Mouse (Mus musculus) embryo, embryonic 9.5 days (tissue): ENCODE measurements around the gene Tap2.
A peak's percentile ranks its signal among the peaks of the same experiment; 100 is the strongest.

Experiments used
- DNase-seq: peaks from one replicate; pipeline ENCODE4 v3.0.0-alpha.2; 2017; ENCODE audit errors: extremely low spot score

Tap2 gene

GRCm38 (mm10) chr17:34196491-34196890 is 6.8 kb upstream of the Tap2 start:
- no peak for DNase-seq

GRCm38 (mm10) chr17:34196941-34197894 is 6.1 kb upstream of the Tap2 start, which contains the start of gene Psmb8:
Gene Psmb8, plus strand, starts transcription at chr17:34197721.
- peak; percentile 83 for DNase-seq

- DNase-seq: no peak
Measured at GRCm38 (mm10) chr17:34197904-34198520, 5.3 kb upstream of the Tap2 start.

GRCm38 (mm10) chr17:34198521-34198912 is 4.8 kb upstream of the Tap2 start:
- no peak for DNase-seq

GRCm38 (mm10) chr17:34199050-34199619 is 4.2 kb upstream of the Tap2 start:
- no peak for DNase-seq

GRCm38 (mm10) chr17:34200047-34200446 is 3.3 kb upstream of the Tap2 start:
- no peak for DNase-seq

- no peak for DNase-seq
Measured at GRCm38 (mm10) chr17:34200772-34201505, 2.4 kb upstream of the Tap2 start.

- no peak for DNase-seq
Measured at GRCm38 (mm10) chr17:34201506-34202055, 1.7 kb upstream of the Tap2 start.

- DNase-seq: no peak
Measured at GRCm38 (mm10) chr17:34202760-34203442, 426 bp upstream of the Tap2 start.

- peak; percentile 70 for DNase-seq
Measured at GRCm38 (mm10) chr17:34204303-34205010, 1.1 kb downstream of the Tap2 start.

GRCm38 (mm10) chr17:34205021-34205745 is 1.9 kb downstream of the Tap2 start:
- DNase-seq: no peak

- DNase-seq: no peak
Measured at GRCm38 (mm10) chr17:34205746-34206176, 2.4 kb downstream of the Tap2 start.

GRCm38 (mm10) chr17:34206731-34207130 is 3.4 kb downstream of the Tap2 start:
- DNase-seq: no peak

GRCm38 (mm10) chr17:34207456-34207855 is 4.1 kb downstream of the Tap2 start:
- no peak for DNase-seq

- DNase-seq: no peak
Measured at GRCm38 (mm10) chr17:34207866-34208265, 4.5 kb downstream of the Tap2 start.

- no peak for DNase-seq
Measured at GRCm38 (mm10) chr17:34208421-34208820, 5.1 kb downstream of the Tap2 start.

- DNase-seq: no peak
Measured at GRCm38 (mm10) chr17:34209680-34210079, 6.4 kb downstream of the Tap2 start.

- no peak for DNase-seq
Measured at GRCm38 (mm10) chr17:34210599-34210998, 7.3 kb downstream of the Tap2 start.

- DNase-seq: no peak
Measured at GRCm38 (mm10) chr17:34211746-34212365, 8.5 kb downstream of the Tap2 start.
